Mouse (Mus musculus) embryonic facial prominence, embryonic 15.5 days (tissue): ENCODE measurements at regions not wholly inside any gene's neighbourhood (a gene's known extent, or its start where the extent isn't known, plus 50 kb on each side); places are given as distances from the start of the nearest gene placed in this dataset.
"Not testable (repeated sequence)": the region's sequence is repeated elsewhere in the genome, so short reads cannot be mapped to it uniquely, and the experiment has no call there.

ENCODE experiments used
- ATAC-seq: fragments of 200-750 bp; cut with Nextera tagmentation; 2 replicates; pipeline ENCODE4 v1.8.0; 2017; ENCODE audit warnings: low read depth, moderate TSS enrichment; ENCODE audit not compliant: insufficient number of reproducible peaks, low FRiP score, low TSS enrichment
- H3K27ac ChIP-seq: fragments of 300-500 bp; sonication (generic); replicated peaks from 2 replicates; pipeline ENCODE4 v1.5.1; 2015; ENCODE audit warnings: mild to moderate bottlenecking, inconsistent platforms
- H3K27me3 ChIP-seq: fragments of 300-500 bp; sonication (generic); 2 replicates; pipeline ENCODE4 v1.6.1; 2015; ENCODE audit warnings: inconsistent platforms
- H3K36me3 ChIP-seq: fragments of 300-500 bp; sonication (generic); 2 replicates; pipeline ENCODE4 v1.6.1; 2015; ENCODE audit warnings: mild to moderate bottlenecking, inconsistent platforms
- H3K4me1 ChIP-seq: fragments of 300-500 bp; sonication (generic); 2 replicates; pipeline ENCODE4 v1.6.1; 2015; ENCODE audit warnings: inconsistent platforms
- H3K4me2 ChIP-seq: fragments of 300-500 bp; sonication (generic); replicated peaks from 2 replicates; pipeline ENCODE4 v1.6.1; 2015; ENCODE audit warnings: mild to moderate bottlenecking, inconsistent platforms
- H3K4me3 ChIP-seq: fragments of 300-500 bp; sonication (generic); replicated peaks from 2 replicates; pipeline ENCODE4 v1.5.1; 2015; ENCODE audit warnings: mild to moderate bottlenecking, inconsistent platforms
- H3K9ac ChIP-seq: fragments of 300-500 bp; sonication (generic); 2 replicates; pipeline ENCODE4 v1.6.1; 2015; ENCODE audit warnings: inconsistent platforms
- H3K9me3 ChIP-seq: fragments of 300-500 bp; sonication (generic); replicated peaks from 2 replicates; pipeline ENCODE4 v1.6.1; 2016; ENCODE audit warnings: inconsistent platforms
- WGBS: fragments of 180-500 bp; shearing (Covaris S2); methylation state at CpG from one replicate; pipeline ENCODE4 v1.1.7; 2015; 5-methylcytosine and 5-hydroxymethylcytosine counted together

DNA sequence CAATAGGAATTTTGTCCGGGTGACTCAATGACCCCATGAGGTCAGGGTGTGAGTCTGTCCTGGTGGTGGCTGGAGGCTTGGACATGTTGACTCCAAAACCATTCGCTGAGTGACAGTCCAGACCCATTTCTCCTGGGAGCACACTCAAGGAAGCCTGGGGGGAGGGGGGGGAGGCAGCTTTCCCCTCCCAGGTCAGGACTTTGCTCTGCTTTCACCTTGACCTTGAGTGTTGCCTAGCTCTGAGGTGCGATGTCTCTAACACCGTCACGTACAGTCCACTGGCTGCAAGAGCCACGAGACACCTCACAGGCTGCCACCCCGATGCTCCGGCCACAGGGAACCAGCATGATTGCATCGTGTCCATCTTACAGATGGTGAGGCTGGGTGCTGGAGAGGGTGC, 127.3 kb upstream of the A430005L14Rik start:
- ATAC-seq, result no peak
- no peak overlapping the region for H3K9ac ChIP-seq
- H3K36me3 ChIP-seq, result no peaks in the 10 kb centered on the region
- WGBS, result 91% methylated on average over 9 of the region's 9 CpGs
- no peaks in the 10 kb centered on the region for H3K27me3 ChIP-seq
- no peak overlapping the region for H3K4me3 ChIP-seq
- H3K4me1 ChIP-seq, result no peaks in the 10 kb centered on the region
- no peak overlapping the region for H3K27ac ChIP-seq
- no peaks in the 10 kb centered on the region for H3K9me3 ChIP-seq
- H3K4me2 ChIP-seq, result no peak overlapping the region

DNA sequence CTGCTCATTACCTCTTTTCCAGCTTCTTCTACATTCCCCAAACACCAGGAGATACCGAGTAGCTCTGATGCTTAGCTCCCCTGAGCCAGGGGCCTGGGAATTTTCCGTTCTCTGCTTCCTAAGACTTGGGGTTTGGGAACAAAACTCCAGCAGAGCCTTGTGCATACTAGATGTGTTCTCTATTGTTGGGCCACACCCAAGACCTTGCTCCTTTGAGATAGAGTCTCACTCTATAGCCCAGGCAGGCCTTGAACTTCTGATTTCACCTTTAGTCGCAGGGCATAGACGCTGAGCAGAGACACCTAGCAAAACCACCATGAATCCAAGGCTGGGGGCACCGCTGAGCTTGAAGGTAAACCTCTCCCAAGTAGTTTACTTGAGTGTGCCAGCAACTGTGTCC, 126.5 kb upstream of the A430005L14Rik start:
- no peak for ATAC-seq
- Histone ChIP-seq H3K4me1 (no peaks in the 10 kb centered on the region), H3K36me3 (no peaks in the 10 kb centered on the region), H3K9me3 (no peaks in the 10 kb centered on the region), H3K27me3 (no peaks in the 10 kb centered on the region), H3K9ac (no peak overlapping the region), H3K27ac (no peak overlapping the region), H3K4me3 (no peak overlapping the region), H3K4me2 (no peak overlapping the region)
- 92% methylated on average over 5 of the region's 5 CpGs for WGBS

DNA sequence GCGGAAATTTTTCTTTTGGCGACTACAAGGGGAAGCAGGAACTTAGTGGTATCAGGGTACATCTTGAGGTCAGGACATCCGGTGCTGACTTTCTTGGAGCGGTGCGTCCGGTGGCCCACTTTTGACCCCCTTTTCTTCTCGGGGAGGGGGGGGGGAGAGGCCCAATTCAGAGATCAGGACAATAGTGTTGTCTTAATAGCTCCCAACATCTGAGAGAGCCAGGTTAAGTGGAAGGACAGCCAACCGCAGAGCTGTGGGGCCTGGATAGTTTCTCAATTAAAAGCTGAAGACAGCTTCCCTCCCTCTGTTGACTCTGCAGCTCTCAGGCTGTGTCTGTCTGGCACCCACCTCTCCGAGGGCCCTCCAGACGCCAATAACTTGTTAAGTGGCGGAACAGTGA, 125.8 kb upstream of the A430005L14Rik start:
- 89% methylated on average over 10 of the region's 11 CpGs for WGBS
- not testable (repeated sequence) for H3K27ac ChIP-seq, H3K4me2 ChIP-seq, H3K27me3 ChIP-seq, H3K9ac ChIP-seq, H3K4me3 ChIP-seq, H3K4me1 ChIP-seq, H3K36me3 ChIP-seq, ATAC-seq, H3K9me3 ChIP-seq

DNA sequence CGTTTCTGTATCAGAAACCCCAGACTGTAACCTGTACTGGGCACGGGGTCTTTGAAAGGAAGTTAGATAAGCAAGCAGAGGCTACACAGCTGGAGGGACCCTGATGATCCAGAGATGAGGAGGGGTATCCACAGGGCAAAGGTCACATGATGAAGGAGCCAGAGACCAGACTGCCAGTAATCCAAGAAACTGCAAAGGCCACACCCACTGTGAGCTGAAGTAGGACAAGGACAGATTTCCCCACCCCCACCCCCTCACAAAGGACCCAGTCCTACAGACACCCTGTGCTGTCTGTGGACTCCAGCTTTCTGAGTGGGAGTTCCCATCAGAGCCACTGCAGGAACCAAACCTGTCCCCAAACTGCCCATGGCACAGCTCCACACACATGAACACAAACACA, 124.9 kb upstream of the A430005L14Rik start:
- H3K27ac ChIP-seq, result no peak overlapping the region
- no peaks in the 10 kb centered on the region for H3K4me1 ChIP-seq
- WGBS, result 74% methylated on average over 2 of the region's 2 CpGs
- H3K9me3 ChIP-seq, result no peaks in the 10 kb centered on the region
- no peaks in the 10 kb centered on the region for H3K27me3 ChIP-seq
- H3K4me2 ChIP-seq, result no peak overlapping the region
- no peak for ATAC-seq
- no peak overlapping the region for H3K4me3 ChIP-seq
- no peak overlapping the region for H3K9ac ChIP-seq
- H3K36me3 ChIP-seq, result no peaks in the 10 kb centered on the region

DNA sequence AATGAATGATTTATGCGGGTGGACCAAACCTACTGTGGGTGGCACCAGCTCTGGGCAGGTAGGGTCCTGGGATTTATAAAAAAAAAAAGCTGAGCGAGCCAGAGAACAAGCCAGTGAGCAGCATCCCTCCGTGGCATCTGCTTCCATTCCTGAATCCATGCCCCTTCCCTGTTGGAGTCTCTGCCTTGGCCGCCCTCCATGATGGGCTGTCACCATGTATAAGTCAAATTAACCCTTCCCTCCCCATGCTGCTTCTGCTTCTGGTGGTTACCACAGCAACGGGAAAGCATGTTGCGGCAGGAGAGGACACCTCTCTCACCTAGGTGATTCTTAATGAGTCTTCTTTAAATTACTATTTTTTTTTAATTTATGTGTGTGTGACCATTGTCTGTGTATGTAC, 112.3 kb upstream of the A430005L14Rik start:
- no peak overlapping the region for H3K4me3 ChIP-seq
- no peak for ATAC-seq
- no peak overlapping the region for H3K27ac ChIP-seq
- no peak overlapping the region for H3K9ac ChIP-seq
- no peaks in the 10 kb centered on the region for H3K4me1 ChIP-seq
- no peaks in the 10 kb centered on the region for H3K27me3 ChIP-seq
- no peak overlapping the region for H3K4me2 ChIP-seq
- 67% methylated on average over 6 of the region's 6 CpGs for WGBS
- no peaks in the 10 kb centered on the region for H3K9me3 ChIP-seq
- H3K36me3 ChIP-seq, result no peaks in the 10 kb centered on the region

DNA sequence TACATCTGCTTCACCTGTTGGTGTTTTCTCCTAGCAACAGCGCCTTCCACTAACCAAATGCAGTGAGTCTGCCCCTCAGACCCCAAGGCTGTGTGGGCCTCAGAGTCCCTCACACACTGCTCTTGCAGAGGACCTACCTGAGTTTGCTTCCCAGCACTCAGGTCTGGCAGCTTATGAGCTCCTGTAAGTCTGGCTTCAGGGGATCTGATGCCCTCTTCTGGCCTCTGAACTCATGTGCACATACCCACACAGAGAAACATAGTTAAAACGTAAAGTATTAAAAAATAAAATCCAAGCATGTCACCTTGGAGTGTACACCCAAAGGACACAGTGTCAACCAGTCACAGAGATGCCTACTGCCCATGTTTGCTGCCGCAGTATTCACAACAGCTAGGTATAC, 108.8 kb upstream of the A430005L14Rik start:
- no peaks in the 10 kb centered on the region for H3K4me1 ChIP-seq
- no peaks in the 10 kb centered on the region for H3K27me3 ChIP-seq
- H3K9me3 ChIP-seq, result no peaks in the 10 kb centered on the region
- 68% methylated on average over 3 of the region's 3 CpGs for WGBS
- H3K4me3 ChIP-seq, result no peak overlapping the region
- ATAC-seq, result no peak
- H3K4me2 ChIP-seq, result no peak overlapping the region
- H3K9ac ChIP-seq, result no peak overlapping the region
- no peak overlapping the region for H3K27ac ChIP-seq
- H3K36me3 ChIP-seq, result no peaks in the 10 kb centered on the region

DNA sequence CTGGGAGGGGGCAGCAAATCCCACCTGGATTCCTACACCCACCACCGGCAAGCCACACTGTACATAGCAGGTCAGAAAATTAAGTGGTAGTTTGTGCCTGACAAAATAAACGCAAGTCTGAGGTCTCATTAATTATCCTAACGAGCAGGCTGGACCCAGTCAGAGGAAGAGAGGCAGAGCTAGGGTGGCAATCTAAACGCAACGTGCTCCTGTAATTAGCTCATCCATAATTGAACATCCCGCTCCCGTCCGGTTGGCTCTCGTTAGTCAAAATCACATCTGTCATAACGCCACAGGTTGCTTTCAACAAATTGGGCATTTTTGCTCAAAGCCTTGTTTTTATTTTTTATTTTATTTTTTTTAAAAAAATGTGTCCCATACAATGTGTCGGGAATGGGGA, 106.9 kb upstream of the A430005L14Rik start:
- no peak overlapping the region for H3K4me3 ChIP-seq
- ATAC-seq, result no peak
- H3K4me1 ChIP-seq, result no peaks in the 10 kb centered on the region
- H3K9ac ChIP-seq, result no peak overlapping the region
- no peak overlapping the region for H3K27ac ChIP-seq
- H3K4me2 ChIP-seq, result no peak overlapping the region
- 51% methylated on average over 11 of the region's 11 CpGs for WGBS
- no peaks in the 10 kb centered on the region for H3K9me3 ChIP-seq
- no peaks in the 10 kb centered on the region for H3K27me3 ChIP-seq
- H3K36me3 ChIP-seq, result no peaks in the 10 kb centered on the region

DNA sequence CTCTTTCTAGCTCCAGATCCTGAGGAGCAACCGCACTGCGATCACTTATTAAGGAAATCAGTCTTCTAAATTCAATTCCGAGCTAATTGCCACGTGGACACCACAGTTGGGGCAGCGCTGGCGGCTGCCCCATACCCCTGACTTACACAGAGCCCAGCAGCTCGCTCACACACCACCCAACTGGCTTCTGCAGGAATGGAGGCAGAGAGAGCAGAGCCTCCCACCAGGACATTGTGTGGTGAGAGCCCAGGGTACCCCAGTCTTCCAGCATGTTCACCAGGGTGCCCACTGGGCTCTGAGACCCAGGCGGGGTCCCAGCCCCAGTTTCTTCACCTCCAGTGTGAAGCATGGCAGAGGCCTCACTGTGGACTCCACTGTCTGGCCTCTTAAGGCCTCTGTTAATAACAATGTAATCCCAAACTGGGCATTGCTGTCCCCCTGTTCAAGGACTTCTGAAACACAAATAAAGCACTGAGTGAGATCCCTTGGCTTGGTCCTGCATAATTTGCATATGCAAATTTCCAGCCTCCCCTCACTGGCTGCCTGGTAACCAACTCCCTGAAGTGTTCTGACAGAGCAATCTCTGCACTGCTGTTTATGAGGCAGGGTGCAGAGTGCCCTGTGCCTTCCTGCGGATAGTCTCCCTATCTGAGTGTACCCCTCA, 102.8 kb upstream of the A430005L14Rik start:
- H3K4me2 ChIP-seq, result no peak overlapping the region
- H3K9ac ChIP-seq, result no peak overlapping the region
- no peak overlapping the region for H3K27ac ChIP-seq
- 59% methylated on average over 9 of the region's 9 CpGs for WGBS
- no peaks in the 10 kb centered on the region for H3K27me3 ChIP-seq
- H3K36me3 ChIP-seq, result no peaks in the 10 kb centered on the region
- no peak for ATAC-seq
- H3K4me3 ChIP-seq, result no peak overlapping the region
- H3K4me1 ChIP-seq, result no peaks in the 10 kb centered on the region
- H3K9me3 ChIP-seq, result no peaks in the 10 kb centered on the region

DNA sequence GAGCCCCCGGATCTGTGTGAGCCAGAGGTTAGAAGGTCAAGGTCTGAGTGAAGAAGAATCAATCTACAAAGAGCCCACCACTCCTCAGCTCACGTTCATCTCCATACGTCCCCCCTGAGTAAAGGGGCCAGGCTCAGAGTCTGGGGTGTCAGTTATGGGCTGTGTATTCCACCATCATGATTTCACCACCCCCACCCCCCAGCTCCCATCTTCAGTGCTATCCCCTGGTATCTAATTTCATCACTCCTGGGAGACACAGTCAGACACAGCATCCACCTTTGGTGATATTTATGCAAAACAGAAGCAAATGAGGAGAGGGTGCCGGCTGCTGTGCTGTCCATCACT, 102.3 kb upstream of the A430005L14Rik start:
- Histone ChIP-seq H3K27me3 (no peaks in the 10 kb centered on the region), H3K4me3 (no peak overlapping the region), H3K4me1 (no peaks in the 10 kb centered on the region), H3K36me3 (no peaks in the 10 kb centered on the region), H3K4me2 (no peak overlapping the region), H3K9me3 (no peaks in the 10 kb centered on the region), H3K27ac (no peak overlapping the region), H3K9ac (no peak overlapping the region)
- no peak for ATAC-seq
- WGBS, result 56% methylated on average over 4 of the region's 4 CpGs

DNA sequence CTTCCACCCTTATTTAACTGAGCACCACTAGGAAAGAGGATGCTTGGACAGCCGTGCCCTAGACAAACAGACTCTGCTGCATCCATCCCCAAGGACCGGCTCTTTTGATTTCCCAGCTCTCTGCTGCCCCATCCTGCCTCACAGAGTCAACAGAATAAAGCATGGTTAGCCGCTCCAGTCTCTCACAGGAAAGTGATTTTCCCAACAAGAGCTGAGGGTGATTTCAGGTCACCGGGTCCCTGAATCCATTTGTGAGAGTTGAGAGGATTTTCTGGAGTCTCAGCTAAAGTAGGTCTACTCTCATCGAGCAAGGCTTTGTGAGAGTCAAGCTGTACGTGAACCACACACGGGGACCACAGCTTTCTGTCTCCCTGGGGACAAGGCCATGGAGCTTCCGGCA, 95.6 kb upstream of the A430005L14Rik start:
- H3K9me3 ChIP-seq, result no peaks in the 10 kb centered on the region
- H3K4me2 ChIP-seq, result no peak overlapping the region
- H3K9ac ChIP-seq, result no peak overlapping the region
- H3K36me3 ChIP-seq, result no peaks in the 10 kb centered on the region
- 63% methylated on average over 8 of the region's 8 CpGs for whole genome bisulfite sequencing
- no peak overlapping the region for H3K27ac ChIP-seq
- no peaks in the 10 kb centered on the region for H3K27me3 ChIP-seq
- H3K4me1 ChIP-seq, result no peaks in the 10 kb centered on the region
- ATAC-seq, result no peak
- H3K4me3 ChIP-seq, result no peak overlapping the region

DNA sequence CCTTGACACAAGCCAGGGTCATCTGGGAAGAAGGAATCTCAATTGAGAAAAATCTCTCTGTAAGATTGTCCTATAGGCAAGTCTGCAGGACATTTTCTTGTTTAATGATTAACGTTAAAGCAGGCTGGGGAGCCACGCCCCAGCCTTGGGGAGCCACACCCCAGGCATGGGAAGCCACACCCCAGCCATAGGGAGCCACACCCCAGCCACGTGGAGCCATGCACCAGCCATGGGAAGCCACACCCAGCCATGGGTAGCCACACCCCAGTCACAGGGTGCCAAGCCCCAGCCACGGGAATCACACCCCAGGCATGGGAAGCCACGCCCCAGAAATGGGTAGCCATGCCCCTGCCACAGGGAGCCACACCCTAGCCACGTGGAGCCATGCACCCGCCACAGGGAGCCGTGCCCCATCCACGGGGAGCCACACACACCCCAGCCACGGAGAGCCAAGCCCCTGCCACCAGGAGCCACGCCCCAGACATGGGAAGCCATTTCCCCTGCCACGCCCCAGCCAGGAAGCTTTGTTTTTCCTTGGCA, 94.8 kb upstream of the A430005L14Rik start:
- Histone ChIP-seq H3K36me3 (no peaks in the 10 kb centered on the region), H3K4me3 (no peak overlapping the region), H3K27ac (no peak overlapping the region), H3K9me3 (no peaks in the 10 kb centered on the region), H3K4me1 (no peaks in the 10 kb centered on the region), H3K9ac (no peak overlapping the region), H3K4me2 (no peak overlapping the region), H3K27me3 (no peaks in the 10 kb centered on the region)
- no peak for ATAC-seq
- WGBS, result 68% methylated on average over 12 of the region's 12 CpGs

DNA sequence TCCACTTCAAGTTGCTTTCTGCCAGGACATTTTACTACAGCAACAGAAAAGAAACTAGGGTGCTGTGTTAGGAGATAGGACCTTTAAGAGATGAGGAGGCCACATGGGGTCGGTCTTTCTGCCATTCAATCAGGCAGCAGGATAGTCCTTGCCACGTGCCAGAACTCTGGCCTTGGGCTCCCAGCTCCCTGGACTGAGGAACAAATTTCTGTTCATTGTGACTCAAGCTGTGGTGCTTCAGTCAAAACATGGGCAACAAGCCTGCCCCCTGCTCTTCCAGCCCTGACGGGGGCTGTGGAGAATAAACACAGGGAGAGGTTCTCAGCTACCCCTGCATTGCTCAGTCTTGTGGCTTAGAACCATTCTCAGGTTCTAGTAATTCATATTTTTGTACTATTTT, 84.7 kb upstream of the A430005L14Rik start:
- 71% methylated on average over 3 of the region's 3 CpGs for WGBS
- H3K27me3 ChIP-seq, result no peaks in the 10 kb centered on the region
- H3K4me3 ChIP-seq, result no peak overlapping the region

More for the DNA sequence above, 84.7 kb upstream of the A430005L14Rik start:
- H3K4me1 ChIP-seq, result no peaks in the 10 kb centered on the region
- H3K4me2 ChIP-seq, result no peak overlapping the region
- no peaks in the 10 kb centered on the region for H3K9me3 ChIP-seq
- no peaks in the 10 kb centered on the region for H3K36me3 ChIP-seq
- H3K9ac ChIP-seq, result no peak overlapping the region
- no peak overlapping the region for H3K27ac ChIP-seq
- no peak for ATAC-seq
